Mouse (Mus musculus) heart, postnatal 0 days (tissue): ENCODE results near the gene Crat. TPM values are rescaled to one million over a fixed set of nuclear protein-coding genes. Genes with fewer than 3 reads are reported as not detected.

Experiments used
- ATAC-seq: fragments of 200-750 bp; cut with Nextera tagmentation; 2 replicates; pipeline ENCODE4 v1.8.0; 2017; ENCODE audit warnings: low read depth, moderate number of reproducible peaks, moderate library complexity; ENCODE audit not compliant: insufficient read depth
- DNase-seq: peaks from one replicate; pipeline ENCODE4 v3.0.0-alpha.2; 2016; ENCODE audit warnings: low spot score
- H3K27ac ChIP-seq: fragments of 300-500 bp; sonication (generic); 2 replicates; pipeline ENCODE4 v1.5.1; 2014; ENCODE audit warnings: low read depth, mild to moderate bottlenecking
- H3K27me3 ChIP-seq: fragments of 300-500 bp; sonication (generic); 2 replicates; pipeline ENCODE4 v1.6.1; 2014; ENCODE audit warnings: low read length, mixed read lengths; ENCODE audit not compliant: control insufficient read depth, insufficient read depth
- H3K36me3 ChIP-seq: fragments of 300-500 bp; sonication (generic); replicated peaks from 2 replicates; pipeline ENCODE4 v1.6.1; 2014; ENCODE audit warnings: low read length, mixed read lengths; ENCODE audit not compliant: control insufficient read depth, insufficient read depth
- H3K4me1 ChIP-seq: fragments of 300-500 bp; sonication (generic); 2 replicates; pipeline ENCODE4 v1.6.1; 2014; ENCODE audit warnings: antibody characterized with exemption; ENCODE audit not compliant: control insufficient read depth, insufficient read depth
- H3K4me2 ChIP-seq: fragments of 300-500 bp; sonication (generic); 2 replicates; pipeline ENCODE4 v1.6.1; 2014; ENCODE audit warnings: low read depth, mild to moderate bottlenecking, low read length, moderate library complexity
- H3K4me3 ChIP-seq: fragments of 300-500 bp; sonication (generic); 2 replicates; pipeline ENCODE4 v1.5.1; 2014; ENCODE audit warnings: low read depth, low read length
- H3K9ac ChIP-seq: fragments of 300-500 bp; sonication (generic); replicated peaks from 2 replicates; pipeline ENCODE4 v1.6.1; 2014; ENCODE audit warnings: low read depth, low read length, mixed read lengths
- H3K9me3 ChIP-seq: fragments of 300-500 bp; sonication (generic); replicated peaks from 2 replicates; pipeline ENCODE4 v1.6.1; 2016; ENCODE audit warnings: low read length; ENCODE audit not compliant: control insufficient read depth
- CTCF ChIP-seq: IDR thresholded peaks from 2 replicates; pipeline ENCODE4 v1.5.1; 2016; ENCODE audit warnings: antibody characterized with exemption, control low read depth, low read depth
- EP300 ChIP-seq: IDR thresholded peaks from 2 replicates; pipeline ENCODE4 v1.6.1; 2016; ENCODE audit warnings: antibody characterized with exemption, low read depth
- WGBS: fragments of 180-500 bp; shearing (Covaris S2); extraction: QIAGEN DNeasy Blood & Tissue Kit; methylation state at CpG from one replicate; pipeline ENCODE4 v1.1.7; 2014; 5-methylcytosine and 5-hydroxymethylcytosine counted together
- polyA plus RNA-seq: library from polyadenylated mRNA; unstranded; fragments of >200 nt; fragmentation: Nextera tagmentation; extraction: Ambion mirVana; gene quantifications from 2 replicates; pipeline ENCODE4 v1.2.1, GENCODE M21; 2015
- total RNA-seq: library from RNA; depleted of rRNA; stranded (reverse); fragments of >200 nt; gene quantifications from 2 replicates; pipeline ENCODE4 v1.2.3, GENCODE M21; 2014; ENCODE audit warnings: low replicate concordance

Gene Crat
- total and polyA plus RNA-seq, 2 experiments from 2014 or later: 263 to 413 TPM

DNA sequence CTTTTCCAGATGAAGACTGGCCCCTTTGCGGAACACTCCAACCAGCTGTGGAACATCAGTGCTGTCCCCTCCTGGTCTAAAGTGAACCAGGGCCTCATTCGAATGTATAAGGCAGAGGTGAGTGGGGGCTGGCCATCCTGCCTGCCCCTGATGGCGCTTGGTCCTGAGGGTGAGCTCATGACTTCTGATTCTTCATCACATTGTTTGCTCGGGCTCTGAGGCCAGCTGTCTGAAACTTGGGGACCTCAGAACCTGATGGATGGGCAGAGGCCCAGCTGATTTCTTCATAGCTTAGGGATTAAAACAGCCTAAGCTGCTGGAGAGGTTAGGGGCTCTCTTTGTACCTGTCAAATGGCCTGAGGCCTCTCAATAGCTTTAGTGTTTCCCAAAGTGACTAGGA lies 27.7 kb upstream of the Crat start:
- H3K4me2 ChIP-seq: peak overlapping the region; percentile 61
- no peaks in the 10 kb centered on the region for H3K27me3 ChIP-seq
- H3K9me3 ChIP-seq: no peaks in the 10 kb centered on the region
- H3K4me1 ChIP-seq: peaks cover 63% of the 10 kb centered on the region
- H3K9ac ChIP-seq: peak overlapping the region; percentile 19
- ATAC-seq (no peak), DNase-seq (no peak)
- TF ChIP-seq EP300 (no peak), CTCF (peak; percentile 7; the same call in 1 of the 2 replicates)
- H3K36me3 ChIP-seq: peaks cover 40% of the 10 kb centered on the region
- no peak overlapping the region for H3K4me3 ChIP-seq
- H3K27ac ChIP-seq: peak overlapping the region; percentile 97
- 44% methylated on average over 4 of the region's 4 CpGs for WGBS

- WGBS: 11% methylated on average over 5 of the region's 5 CpGs
- Histone ChIP-seq H3K9me3 (no peaks in the 10 kb centered on the region), H3K9ac (peak overlapping the region; percentile 73), H3K36me3 (peaks cover 46% of the 10 kb centered on the region), H3K27me3 (no peaks in the 10 kb centered on the region), H3K4me1 (peaks cover 61% of the 10 kb centered on the region), H3K4me3 (peak overlapping the region; percentile 34), H3K4me2 (peak overlapping the region; percentile 61), H3K27ac (peak overlapping the region; percentile 97)
- TF ChIP-seq CTCF (no peak), EP300 (no peak)
- ATAC-seq (no peak), DNase-seq (no peak)
Measured at GRCm38 (mm10) chr2:30442498-30442890, 26.9 kb upstream of the Crat start.

- H3K27me3 ChIP-seq: no peaks in the 10 kb centered on the region
- H3K9ac ChIP-seq: peak overlapping the region; percentile 73
- 0 out of 2 replicates have a peak, but pooled peaks have one; percentile 6 for TF ChIP-seq CTCF
- TF ChIP-seq EP300: peak; percentile 99
- DNase-seq (peak; percentile 99), ATAC-seq (peak; percentile 89)
- no peaks in the 10 kb centered on the region for H3K9me3 ChIP-seq
- WGBS: 3% methylated on average over 15 of the region's 15 CpGs
- H3K4me3 ChIP-seq: peak overlapping the region; percentile 34
- H3K4me1 ChIP-seq: peaks cover 56% of the 10 kb centered on the region
- peak overlapping the region; percentile 61 for H3K4me2 ChIP-seq
- H3K27ac ChIP-seq: peak overlapping the region; percentile 97
- peaks cover 51% of the 10 kb centered on the region for H3K36me3 ChIP-seq
Measured at GRCm38 (mm10) chr2:30441518-30442497, 26.2 kb upstream of the Crat start.

GRCm38 (mm10) chr2:30440701-30441517 lies 25.3 kb upstream of the Crat start:
- Histone ChIP-seq H3K36me3 (peaks cover 42% of the 10 kb centered on the region), H3K4me1 (peaks cover 56% of the 10 kb centered on the region), H3K9ac (peak overlapping the region; percentile 73), H3K4me3 (peak overlapping the region; percentile 34), H3K27ac (peak overlapping the region; percentile 97), H3K9me3 (no peaks in the 10 kb centered on the region), H3K4me2 (peak overlapping the region; percentile 61), H3K27me3 (no peaks in the 10 kb centered on the region)
- ATAC-seq: peak; percentile 75
- 2% methylated on average over 12 of the region's 12 CpGs for WGBS
- DNase-seq: peak; percentile 96
- peak; percentile 88 for TF ChIP-seq CTCF
- TF ChIP-seq EP300: no peak

GRCm38 (mm10) chr2:30440211-30440700 lies 24.6 kb upstream of the Crat start:
- peak overlapping the region; percentile 97 for H3K27ac ChIP-seq
- DNase-seq (no peak), ATAC-seq (no peak)
- no peak for TF ChIP-seq CTCF
- no peak for TF ChIP-seq EP300
- H3K9ac ChIP-seq: peak overlapping the region; percentile 26; the same call in 1 of the 2 replicates
- peak overlapping the region; percentile 61; the same call in 1 of the 2 replicates for H3K4me2 ChIP-seq
- H3K4me3 ChIP-seq: no peak overlapping the region
- peaks cover 40% of the 10 kb centered on the region for H3K36me3 ChIP-seq
- H3K4me1 ChIP-seq: peaks cover 49% of the 10 kb centered on the region
- WGBS: 7% methylated on average over 3 of the region's 3 CpGs
- H3K27me3 ChIP-seq: no peaks in the 10 kb centered on the region
- H3K9me3 ChIP-seq: no peaks in the 10 kb centered on the region
